Comparison of ENCODE assay signal across 8 mouse cellular contexts in genomic region chr11:7064484-7065185, GRCm38 (mm10). TPM values are rescaled to one million over a fixed set of nuclear protein-coding genes. Genes with fewer than 3 reads are reported as not detected.
DNase-seq lines count a peak whose midpoint lies in the region; ATAC-seq and TF ChIP-seq lines count a peak whose summit lies in the region.

No protein-coding gene starts in this region.

- no peak for TF ChIP-seq POLR2A in limb, embryonic 14.5 days (IDR thresholded peaks at IDR 0.05; ENCODE audit: borderline replicate concordance, extremely low read depth, insufficient read depth, insufficient read length)

- no peak overlapping the region for H3K27ac ChIP-seq in limb, embryonic 14.5 days (replicated peaks; ENCODE audit: low read depth, low read length)

- 0 out of 2 replicates have a peak overlapping the region, but pooled peaks have one; percentile 56 for H3K9ac ChIP-seq in limb, embryonic 14.5 days (ENCODE audit: low read depth, low read length, severe bottlenecking)

- 1% methylated on average over 25 of the region's 26 CpGs for WGBS in limb, embryonic 14.5 days

- DNase-seq in gastrocnemius, postnatal 10 days: peak; percentile 33
- no peak for DNase-seq in gastrocnemius, postnatal 25 days
- DNase-seq in cerebellum, adult 8-10 months: peak; percentile 61
- peak; percentile 15 for DNase-seq in heart, postnatal 4 days
- DNase-seq in limb, embryonic 14.5 days (ENCODE audit: low spot score): peak; percentile 25
- DNase-seq in urinary bladder, postnatal 14 days (ENCODE audit: low spot score): no peak
- no peak for DNase-seq in lung, postnatal 10 days
- DNase-seq in gastrocnemius, adult 8-10 months (ENCODE audit: low spot score in 2 of 2): no peak

- ATAC-seq in limb, embryonic 14.5 days (ENCODE audit: low FRiP score, low read depth): no peak

- H3K4me1 ChIP-seq in limb, embryonic 14.5 days (ENCODE audit: control insufficient read depth, insufficient read depth, low read length): peaks cover 14% of the 10 kb centered on the region

- H3K4me3 ChIP-seq in limb, embryonic 14.5 days (replicated peaks; ENCODE audit: low read length): peak overlapping the region; percentile 55

- no peaks in the 10 kb centered on the region for H3K9me3 ChIP-seq in limb, embryonic 14.5 days (ENCODE audit: control insufficient read depth, low read length)

- no peaks in the 10 kb centered on the region for H3K36me3 ChIP-seq in limb, embryonic 14.5 days (ENCODE audit: control insufficient read depth, insufficient read depth, low read length)

- peaks cover 63% of the 10 kb centered on the region for H3K27me3 ChIP-seq in limb, embryonic 14.5 days (ENCODE audit: control insufficient read depth, insufficient read depth, low read length)

- peak overlapping the region; percentile 95 for H3K4me2 ChIP-seq in limb, embryonic 14.5 days (replicated peaks; ENCODE audit: low read depth, low read length, severe bottlenecking)

RNA-seq across cellular contexts. Expression of gene Adcy1, which starts 1.3 kb away (rescaled TPM):
- total RNA-seq in gastrocnemius, postnatal 10 days (2021): 1 to 10 TPM; 4.4 to 4.7 TPM
- total RNA-seq in gastrocnemius, postnatal 25 days (2021): 1 to 10 TPM; 1.2 to 1.6 TPM
- 1 to 10 TPM; 2.6 to 2.8 TPM for total RNA-seq in heart, postnatal 4 days (2021)
- polyA plus RNA-seq in limb, embryonic 14.5 days (2012; rRNA removed): 3.1 and 3.9 TPM in 2 replicates
- 1.8 and 2.0 TPM in 2 replicates for polyA plus RNA-seq in limb, embryonic 14.5 days (2014; fragmentation: Nextera tagmentation; extraction: Ambion mirVana)
- under 1 TPM; 0.34 to 0.77 (median 0.61) TPM for total RNA-seq in gastrocnemius, adult 8-10 months (2022)

Comparison
In these comparisons a context has a peak if more than half of its experiments do, and no peak if none do; other contexts are left out.
1. DNase-seq: peak in gastrocnemius, postnatal 10 days (single experiment), cerebellum, adult 8-10 months (single experiment), heart, postnatal 4 days (single experiment) and limb, embryonic 14.5 days (single experiment); none in gastrocnemius, postnatal 25 days (single experiment), urinary bladder, postnatal 14 days (single experiment), lung, postnatal 10 days (single experiment) and gastrocnemius, adult 8-10 months (0 of 2).